Mouse (Mus musculus) erythroblast, embryonic 14.5 days (primary cell): ENCODE data around the gene Mrpl22.

Experiments used
- GATA1 ChIP-seq: IDR thresholded peaks from 2 replicates; pipeline ENCODE4 v1.6.1; 2012; ENCODE audit warnings: low read length, inconsistent platforms, mixed read lengths
- TAL1 ChIP-seq: IDR thresholded peaks from 3 replicates; pipeline ENCODE4 v1.6.1; 2012; ENCODE audit warnings: low read length, inconsistent platforms, mixed read lengths

DNA sequence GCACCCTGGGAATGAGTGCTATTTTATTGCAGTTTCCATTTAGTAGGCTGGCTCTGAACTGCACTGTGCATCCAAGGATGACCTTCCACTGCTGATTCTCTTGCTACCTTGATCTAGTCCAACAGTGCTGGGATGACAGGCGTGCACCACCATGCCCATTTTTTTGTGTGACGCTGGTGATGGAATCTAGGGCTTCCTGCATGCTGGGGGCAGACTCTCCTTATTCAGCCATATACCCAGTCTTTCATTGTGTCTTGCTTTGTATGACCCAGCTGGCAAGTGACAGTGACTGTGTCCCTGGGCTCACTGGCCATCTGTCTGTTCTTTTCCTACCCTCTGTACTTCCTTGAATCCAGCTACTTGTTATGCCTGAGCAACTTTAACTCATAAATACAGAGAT, 47.8 kb upstream of the Mrpl22 start:
- TF ChIP-seq TAL1 (no peak), GATA1 (no peak)
